Mouse (Mus musculus) gastrocnemius, adult 18-20 months (tissue): Measurements from ENCODE around the gene Snx30. TPM values are rescaled to one million over a fixed set of nuclear protein-coding genes. Genes with fewer than 3 reads are reported as not detected.

Experiments used
- DNase-seq: peaks from one replicate; pipeline ENCODE4 v3.0.0; 2021; ENCODE audit warnings: low spot score
- long read RNA-seq, 2 experiments: library from polyadenylated mRNA; stranded (forward); transcript quantifications; one replicate each; pipeline ENCODE4 v2.0.0; 2021
- total RNA-seq, 2 experiments: library from RNA; stranded (reverse); gene quantifications; 2 replicates each; pipeline ENCODE4 v1.2.3; 2021

Snx30 gene
- total RNA-seq, result 1 to 10 TPM; 2.9 to 3.7 TPM
- long read RNA-seq, experiment 1, full-length matches to known transcripts, result 4 of 6 reads
- long read RNA-seq, experiment 1, partial matches to known transcripts, result 2 of 6 reads
- long read RNA-seq, experiment 1, other reads (novel, unspliced or antisense), result 0 of 6 reads
- long read RNA-seq, experiment 2, full-length matches to known transcripts, result 6 of 6 reads
- long read RNA-seq, experiment 2, partial matches to known transcripts, result 0 of 6 reads
- long read RNA-seq, experiment 2, other reads (novel, unspliced or antisense), result 0 of 6 reads

GRCm38 (mm10) chr4:59805181-59805967 is at the start of gene Snx30:
TSS of gene Snx30 (plus strand) at chr4:59805840.
- DNase-seq, result peak; percentile 89

GRCm38 (mm10) chr4:59756332-59757082 is 49.1 kb upstream of the Snx30 start:
- peak; percentile 81 for DNase-seq

- no peak for DNase-seq
Observed at GRCm38 (mm10) chr4:59757452-59758435, 47.9 kb upstream of the Snx30 start.

DNA sequence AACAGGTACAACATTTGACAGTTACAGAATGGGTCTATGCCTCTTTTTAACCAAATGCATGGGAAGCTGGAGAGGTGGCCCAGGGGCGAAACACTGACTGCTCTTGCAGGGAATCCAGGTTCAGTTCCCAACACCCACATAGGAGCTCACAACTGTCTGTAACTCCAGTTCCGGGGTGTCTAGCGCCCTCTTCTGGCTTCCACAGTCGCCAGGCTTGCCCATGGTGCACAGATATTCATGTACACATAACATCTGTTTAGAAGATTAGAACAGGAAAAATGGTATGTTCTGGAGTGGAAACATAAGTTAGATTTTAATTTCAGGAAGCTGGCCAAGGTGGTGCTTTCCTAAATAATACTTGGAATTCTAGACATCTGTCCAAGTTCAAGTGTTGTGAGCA is 45.6 kb upstream of the Snx30 start:
- DNase-seq, result no peak

DNA sequence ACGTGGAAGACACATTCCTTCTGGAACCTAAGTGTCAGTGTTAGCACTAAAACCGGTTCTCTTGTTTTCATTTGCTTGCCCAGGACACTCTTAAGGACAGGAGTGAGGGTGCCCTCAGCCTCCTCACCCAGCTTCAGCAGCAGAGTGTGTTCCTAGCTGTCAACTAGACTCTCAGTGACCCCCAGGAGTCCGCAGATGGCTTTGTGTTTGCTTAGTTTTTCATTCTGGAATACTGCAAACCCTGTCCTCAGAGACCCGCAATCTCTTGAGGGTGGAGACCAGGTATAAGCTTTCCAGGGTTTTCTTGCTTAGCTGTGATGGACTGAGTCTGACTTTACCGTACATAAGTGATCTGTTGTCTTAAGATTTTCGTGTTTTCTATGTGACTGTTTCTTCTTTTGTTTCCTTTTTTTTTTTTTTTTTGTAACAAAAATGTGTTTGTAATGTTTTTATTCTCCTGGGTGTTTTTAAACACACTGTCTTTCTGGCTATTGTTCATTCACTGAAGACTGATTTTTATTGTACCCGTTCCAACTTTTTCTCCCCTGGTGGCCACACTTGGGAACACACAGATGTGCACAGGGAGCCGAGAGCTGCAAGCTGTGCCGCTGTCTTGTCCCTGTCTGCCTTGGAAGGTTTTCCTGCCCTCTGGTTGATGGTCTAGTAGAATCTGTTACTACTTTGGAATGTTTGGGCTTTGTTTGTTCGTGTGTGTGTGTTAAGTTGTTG is 44.8 kb upstream of the Snx30 start:
- peak; percentile 74 for DNase-seq

- DNase-seq, result peak; percentile 56
Observed at GRCm38 (mm10) chr4:59761365-59761729, 44.3 kb upstream of the Snx30 start.

DNA sequence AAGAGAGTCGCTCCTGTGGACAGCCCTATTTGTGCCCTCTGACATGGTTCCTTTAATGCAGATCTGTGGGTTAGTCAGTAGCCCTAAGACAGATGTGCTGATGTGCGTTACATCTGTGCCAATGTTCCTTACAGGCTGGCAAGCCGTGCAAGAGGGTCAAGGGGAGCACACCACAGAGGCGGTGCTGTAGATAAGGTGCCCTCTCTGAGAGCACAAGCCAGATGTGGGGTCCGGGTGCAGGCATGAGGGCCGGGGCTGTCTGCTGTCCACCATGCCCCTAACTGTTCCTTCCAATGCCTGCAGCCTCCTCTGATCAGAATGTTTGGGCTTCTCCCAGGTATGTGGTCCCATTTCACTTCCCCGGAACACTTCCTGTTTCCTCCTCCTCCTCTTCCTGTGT is 40.7 kb upstream of the Snx30 start:
- DNase-seq, result no peak

GRCm38 (mm10) chr4:59765385-59766005 is 40.1 kb upstream of the Snx30 start:
- no peak for DNase-seq

- no peak for DNase-seq
Observed at GRCm38 (mm10) chr4:59767717-59768116, 37.9 kb upstream of the Snx30 start.

DNA sequence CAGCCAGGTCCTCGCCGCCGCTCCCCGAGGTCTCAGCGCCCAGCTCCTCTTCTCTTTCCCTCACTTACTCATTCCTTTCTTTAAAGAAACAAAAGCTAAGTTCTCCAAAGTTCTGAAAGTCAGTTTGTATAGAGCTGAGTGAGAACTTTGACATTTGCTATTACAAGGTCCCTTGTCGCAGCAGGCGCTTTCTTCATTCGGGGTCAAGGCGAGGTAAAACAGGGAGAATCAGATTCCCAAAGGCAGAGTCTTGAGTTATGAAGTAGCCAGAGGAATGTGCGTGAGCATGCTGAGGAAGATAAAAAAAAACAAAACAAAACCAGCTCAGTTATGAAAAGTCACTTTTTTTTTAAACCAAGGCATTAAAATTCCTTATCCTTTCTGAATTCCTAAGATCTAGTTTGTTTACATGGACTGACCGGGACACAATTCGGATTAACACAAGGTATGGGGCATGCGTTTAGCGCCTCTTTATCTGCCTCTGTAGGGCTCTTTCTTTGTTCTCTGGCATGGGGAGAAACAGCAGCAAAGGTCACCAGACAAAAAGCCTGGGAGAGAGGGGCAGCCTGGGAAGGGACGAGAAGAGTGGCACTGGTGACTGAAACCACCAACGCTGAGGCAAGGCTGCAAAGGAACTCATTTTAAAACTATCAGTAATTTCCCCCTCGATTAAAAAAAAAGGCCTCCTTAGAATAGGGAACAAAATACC is 33.3 kb upstream of the Snx30 start:
- no peak for DNase-seq

GRCm38 (mm10) chr4:59777828-59778227 is 27.8 kb upstream of the Snx30 start:
- DNase-seq, result no peak

- no peak for DNase-seq
Observed at GRCm38 (mm10) chr4:59780568-59780967, 25.1 kb upstream of the Snx30 start.

- DNase-seq, result peak; percentile 14
Observed at GRCm38 (mm10) chr4:59782853-59783684, 22.6 kb upstream of the Snx30 start.

- DNase-seq, result peak; percentile 97
Observed at GRCm38 (mm10) chr4:59783685-59784279, 21.9 kb upstream of the Snx30 start.

- no peak for DNase-seq
Observed at GRCm38 (mm10) chr4:59785412-59785811, 20.2 kb upstream of the Snx30 start.

DNA sequence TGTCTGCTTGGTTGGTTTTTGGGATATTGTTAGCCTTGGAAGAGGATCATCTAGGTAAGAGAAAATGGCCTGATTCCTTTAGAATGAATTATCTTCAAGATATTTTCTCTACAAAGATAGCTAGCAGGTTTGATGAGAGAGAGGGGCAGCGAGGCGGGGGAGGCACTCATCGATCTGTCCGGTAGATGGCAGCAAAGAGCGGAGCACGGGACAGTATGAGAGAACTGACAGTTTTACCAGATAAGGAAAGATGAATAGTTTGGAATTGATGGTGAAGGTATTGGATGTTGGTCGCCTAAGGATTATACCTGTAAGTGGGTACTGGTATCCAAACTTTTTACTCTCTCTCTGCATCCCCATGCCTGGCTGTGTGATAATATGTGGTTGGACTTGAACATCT is 19.0 kb upstream of the Snx30 start:
- peak; percentile 78 for DNase-seq

GRCm38 (mm10) chr4:59787126-59787525 is 18.5 kb upstream of the Snx30 start:
- DNase-seq, result no peak

DNA sequence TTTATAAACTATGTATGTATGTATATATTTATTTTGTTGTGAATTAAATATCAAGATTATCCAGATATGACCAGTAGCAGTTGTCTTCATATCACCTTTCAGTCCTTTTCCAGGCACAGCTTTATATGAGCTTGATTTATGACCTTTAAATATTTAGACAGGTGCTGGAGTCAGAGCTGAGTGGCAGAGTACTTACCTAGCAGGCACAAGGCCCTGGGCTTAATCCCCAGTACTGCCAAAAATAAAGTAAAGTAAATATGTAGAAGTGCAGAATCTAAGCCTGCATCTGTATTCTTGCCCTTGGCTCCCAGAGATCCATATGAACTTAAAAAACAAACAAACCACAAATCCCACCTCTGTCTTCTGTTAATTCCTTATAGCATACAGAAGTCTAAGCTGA is 16.6 kb upstream of the Snx30 start:
- no peak for DNase-seq
